Mouse (Mus musculus) E14TG2a.4 (cell line): Measurements from ENCODE around the gene Ciita.

Experiments
- CTCF ChIP-seq: conservative IDR thresholded peaks from 2 replicates; pipeline ENCODE4 v1.5.1; 2014; ENCODE audit warnings: low read length
- POU5F1 ChIP-seq: IDR thresholded peaks from 2 replicates; pipeline ENCODE4 v1.6.1; 2014; ENCODE audit warnings: low read length, borderline replicate concordance

- TF ChIP-seq CTCF (no peak), POU5F1 (no peak)
Observed at GRCm38 (mm10) chr16:10486993-10487392, 7.1 kb downstream of the Ciita start.
